Mouse (Mus musculus): ENCODE data around the gene Trim32.
A peak's percentile ranks its signal among the peaks of the same experiment; 100 is the strongest.

The Trim32 gene

DNA sequence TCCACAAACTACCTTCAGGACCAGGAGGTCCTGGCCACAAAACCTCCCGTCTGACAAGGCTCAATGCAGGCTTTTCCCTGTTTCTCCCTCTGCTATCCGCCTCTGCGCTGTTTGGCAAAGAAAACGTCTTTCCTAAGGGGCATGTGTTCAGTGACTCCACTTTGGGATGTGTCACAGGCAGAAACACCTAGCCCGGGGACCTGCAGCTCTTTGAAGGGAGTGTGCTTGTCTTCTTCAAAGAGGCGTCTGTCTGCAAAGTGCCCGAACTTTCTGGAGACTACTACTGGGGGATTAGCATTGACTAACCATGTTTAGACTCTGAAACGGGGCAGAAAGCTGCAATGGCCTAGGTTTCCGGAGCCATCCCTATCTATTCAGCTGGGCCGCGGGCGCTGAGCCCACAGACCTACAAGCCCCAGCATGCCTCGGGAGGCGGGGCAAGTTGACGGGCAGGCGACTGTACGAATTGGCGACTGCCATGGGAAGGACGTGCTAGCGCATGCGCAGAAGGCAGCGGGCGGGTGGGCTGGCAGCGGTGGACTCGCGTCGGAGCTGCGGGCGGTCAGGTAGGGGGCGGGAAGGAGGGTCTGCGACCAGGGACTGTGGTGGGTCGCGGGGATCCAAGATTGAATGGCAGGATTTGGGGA is at the start of gene Trim32:
TSS of gene Trim32 (plus strand) at position 483 of the 647 bp plus-strand sequence.
- DNase-seq (ENCODE audit: low spot score in 2 of 2) = peak; percentile 93

DNA sequence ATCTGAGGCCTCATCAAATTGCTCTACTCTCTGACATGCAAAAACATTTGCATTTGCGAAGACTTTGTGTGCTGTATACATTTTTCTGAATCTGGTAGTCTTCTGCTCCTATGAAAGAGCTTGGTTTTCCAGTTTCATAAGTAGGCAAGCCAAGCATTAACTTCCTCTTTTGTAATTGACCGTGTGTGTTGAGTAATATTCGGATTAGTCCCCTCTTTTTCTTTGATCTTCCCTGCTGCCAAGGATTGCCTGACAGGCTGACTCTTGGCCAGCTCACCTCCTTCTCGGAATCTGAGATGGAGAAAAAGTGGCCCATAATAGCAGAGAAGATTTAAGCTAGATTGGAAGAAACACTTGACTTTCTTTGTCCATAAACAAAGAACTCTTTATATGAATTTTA is 39.3 kb upstream of the Trim32 start:
- DNase-seq (ENCODE audit: low spot score in 2 of 2) = no peak

DNA sequence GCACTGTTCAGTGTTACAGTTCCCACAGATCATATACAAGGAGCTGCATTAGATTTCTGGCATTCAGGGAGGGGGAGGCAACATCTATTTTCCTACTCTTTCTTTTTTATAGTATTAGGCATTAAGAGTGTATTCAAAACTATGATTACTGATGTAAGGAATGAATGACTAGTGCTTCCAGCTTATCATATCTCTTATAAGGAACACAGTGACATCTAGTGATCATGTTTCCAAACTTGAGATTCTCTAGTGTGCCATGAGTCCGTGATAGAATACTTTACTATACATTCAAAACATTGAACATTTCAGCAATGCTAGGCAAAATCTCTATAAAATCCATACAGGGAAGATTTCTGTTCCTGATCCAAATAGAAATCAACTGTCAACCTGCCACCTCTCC is 24.5 kb upstream of the Trim32 start:
- no peak for DNase-seq (ENCODE audit: low spot score in 2 of 2)

DNA sequence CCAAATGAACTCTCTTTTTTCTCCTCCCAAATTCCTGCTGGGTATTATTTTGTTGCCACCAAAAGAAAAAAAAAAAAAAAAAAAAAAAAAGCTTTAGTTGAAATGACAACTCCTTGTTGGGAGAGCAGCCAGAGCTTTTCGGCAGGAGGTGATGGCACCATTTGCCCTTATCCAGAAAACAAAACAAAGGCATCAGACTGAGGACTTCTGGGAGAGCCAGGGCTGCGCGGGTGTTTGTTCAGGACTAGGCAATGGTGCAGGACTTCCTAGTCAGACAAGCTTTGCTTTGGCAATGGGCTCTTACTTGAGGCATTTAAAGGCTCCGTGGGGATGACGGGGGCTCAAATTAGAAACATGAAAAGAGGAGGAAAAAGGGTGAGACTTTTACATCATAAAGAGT is 17.8 kb upstream of the Trim32 start:
- DNase-seq (ENCODE audit: low spot score in 2 of 2) = no peak

DNA sequence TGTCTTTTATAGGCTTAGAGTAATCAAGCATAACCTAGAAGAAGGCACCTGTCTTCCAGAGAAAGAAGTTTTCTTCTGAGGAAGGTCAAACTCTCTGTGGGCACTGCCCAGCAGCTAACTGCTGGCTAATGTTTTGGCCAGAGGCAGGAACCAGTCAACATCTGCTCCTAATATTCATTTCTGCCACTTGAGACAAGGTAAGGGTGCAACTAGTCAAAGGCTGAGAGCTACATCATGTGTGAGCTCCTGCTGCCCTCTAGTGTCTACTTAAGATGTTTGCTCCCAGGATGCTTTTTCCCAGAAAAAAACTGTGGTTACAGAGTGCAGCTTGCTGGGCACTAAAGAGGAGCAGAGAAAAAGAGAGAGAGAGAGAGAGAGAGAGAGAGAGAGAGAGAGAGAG is 15.0 kb upstream of the Trim32 start:
- no peak for DNase-seq (ENCODE audit: low spot score in 2 of 2)

DNA sequence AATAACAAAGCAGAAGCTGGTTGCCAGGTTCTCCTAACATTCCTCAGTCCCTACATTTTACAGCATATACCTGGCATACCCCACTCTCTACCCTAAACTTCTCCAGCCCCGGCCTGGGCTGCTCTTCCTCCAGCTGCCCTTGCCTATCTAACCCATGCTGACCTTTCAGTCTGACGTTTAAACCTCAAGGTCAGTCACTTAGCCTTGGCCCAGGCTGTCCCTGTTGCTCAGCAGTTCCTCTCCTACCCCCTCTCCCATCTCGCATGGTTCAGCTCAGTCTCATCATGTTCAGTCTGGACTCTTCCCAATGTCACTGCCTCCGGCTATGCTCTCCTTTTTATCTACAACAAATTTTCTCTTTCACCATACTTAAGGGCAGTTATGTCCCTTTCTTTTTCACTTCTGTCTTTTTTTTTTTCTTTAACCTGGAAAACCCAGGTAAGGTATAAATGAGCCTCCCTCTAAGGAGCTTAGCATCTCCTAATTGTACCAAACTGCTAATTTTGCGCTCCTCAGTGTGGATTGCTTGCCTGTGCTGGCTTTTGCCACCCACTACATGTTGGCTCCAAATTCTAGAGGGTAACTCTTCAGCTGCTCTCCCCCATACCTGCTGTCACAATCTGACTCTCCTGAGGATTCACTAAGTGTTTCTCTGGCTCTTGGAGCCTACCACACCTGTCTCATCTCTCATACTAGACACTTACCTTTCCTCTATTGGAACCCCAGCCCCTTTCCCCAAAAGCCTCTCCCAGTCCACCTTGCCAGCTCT is 10.0 kb upstream of the Trim32 start:
- no peak for DNase-seq (ENCODE audit: low spot score in 2 of 2)

DNA sequence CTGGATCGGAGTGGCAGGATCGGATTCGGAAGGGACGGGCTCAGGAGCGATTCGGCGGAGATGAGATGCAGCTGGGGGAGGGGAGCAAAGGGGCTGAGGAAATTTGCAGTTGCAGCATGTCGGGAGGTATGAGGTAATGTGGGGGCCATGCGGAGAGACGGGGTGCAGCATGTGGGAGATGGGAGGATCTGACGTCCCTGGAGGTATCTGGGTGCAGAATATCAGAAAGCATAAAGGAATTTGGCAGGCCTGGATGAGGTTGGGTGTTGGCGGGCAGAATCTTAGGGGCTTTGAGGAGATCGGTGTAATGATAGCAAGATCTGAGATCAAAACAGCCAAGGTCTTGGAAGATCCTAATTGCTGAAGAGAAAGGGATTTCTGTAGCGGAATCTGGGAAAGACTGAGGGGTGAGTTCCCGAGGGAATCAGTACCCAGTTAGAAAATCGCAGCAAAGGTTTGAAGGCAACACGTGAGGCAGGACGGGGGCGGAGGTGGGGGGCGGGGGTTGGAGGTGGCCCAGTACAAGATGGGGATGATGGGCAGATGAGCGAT is 441 bp downstream of the Trim32 start:
- DNase-seq (ENCODE audit: low spot score in 2 of 2) = no peak

DNA sequence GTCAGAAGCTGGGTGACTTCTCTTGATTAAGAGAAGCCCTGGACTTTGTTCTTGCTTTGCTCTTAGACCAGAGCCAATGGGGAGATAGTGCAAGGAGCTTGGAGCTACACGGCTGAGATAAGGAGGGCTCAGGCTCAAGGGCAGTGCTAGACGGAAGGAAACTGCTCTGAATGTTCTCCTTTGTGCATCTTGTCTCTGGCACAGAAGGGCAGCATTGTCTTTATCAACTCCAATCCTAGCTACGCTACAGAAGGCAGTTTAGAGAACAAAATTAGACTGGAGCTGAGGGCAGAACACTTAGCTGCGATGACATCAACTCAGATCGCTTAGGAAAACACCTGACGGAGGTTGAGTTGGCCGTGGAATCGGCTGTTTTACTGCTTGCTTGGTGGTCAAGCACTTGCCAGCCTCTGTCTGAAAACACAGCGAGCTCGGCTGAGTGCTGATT is 2.4 kb downstream of the Trim32 start:
- no peak for DNase-seq (ENCODE audit: low spot score in 2 of 2)

DNA sequence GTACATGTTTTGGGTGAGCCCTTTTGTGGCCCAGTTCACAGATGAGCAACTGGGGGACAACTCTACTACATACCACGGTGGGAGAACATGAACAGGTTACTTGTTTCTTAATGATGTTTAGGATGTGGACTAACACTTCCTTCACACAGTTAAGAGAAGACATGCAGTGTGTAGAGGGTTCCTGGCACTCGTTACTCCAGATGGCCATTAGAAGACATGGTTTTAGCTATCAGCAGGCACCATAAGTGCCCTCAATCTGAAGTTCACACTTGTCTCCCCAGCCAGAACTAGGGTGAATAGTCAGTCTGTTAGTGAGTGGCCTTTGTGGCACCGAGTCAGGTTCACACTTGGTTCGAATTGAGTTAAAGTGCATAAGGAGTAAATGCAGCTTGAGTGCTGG is 3.3 kb downstream of the Trim32 start:
- no peak for DNase-seq (ENCODE audit: low spot score in 2 of 2)

DNA sequence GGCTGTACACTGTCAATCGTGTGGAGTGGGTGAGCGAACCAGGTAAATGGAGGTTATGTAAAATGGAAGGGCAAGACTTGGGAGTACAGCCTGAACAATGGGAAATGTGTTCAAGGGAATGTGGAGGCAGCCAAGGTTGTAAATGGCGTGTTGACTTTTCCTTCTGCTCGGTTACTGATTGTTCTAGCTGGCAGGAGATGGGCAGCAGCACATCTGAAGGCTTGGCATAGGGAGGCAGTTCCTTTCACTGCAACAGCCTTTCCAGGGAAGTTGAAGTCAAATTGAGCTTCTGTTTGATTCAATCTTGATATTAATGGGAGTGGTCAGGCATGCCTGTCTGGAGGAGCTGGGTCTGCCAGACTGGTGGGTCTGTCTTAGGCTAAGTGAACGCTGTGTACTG is 5.5 kb downstream of the Trim32 start:
- DNase-seq (ENCODE audit: low spot score in 2 of 2) = no peak

DNA sequence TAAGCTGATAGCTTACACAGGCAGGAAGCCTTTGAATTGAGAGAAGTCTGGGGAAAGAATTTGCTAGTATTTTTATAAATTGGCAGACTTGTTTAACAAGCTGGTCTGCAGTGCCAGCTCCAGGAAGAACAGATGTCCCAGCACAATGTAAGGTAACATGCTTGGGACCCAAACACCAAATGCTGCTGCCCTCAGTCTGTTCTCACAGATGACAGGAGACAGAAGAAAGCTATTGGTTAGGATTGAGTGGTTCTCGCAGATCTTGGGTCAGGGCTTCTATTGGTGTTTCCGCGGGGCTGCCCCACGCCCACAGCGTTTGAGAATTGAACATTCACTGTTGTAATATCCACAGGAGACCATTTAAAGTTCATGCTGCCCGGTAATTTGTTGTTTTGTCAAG is 6.1 kb downstream of the Trim32 start:
- no peak for DNase-seq (ENCODE audit: low spot score in 2 of 2)

DNA sequence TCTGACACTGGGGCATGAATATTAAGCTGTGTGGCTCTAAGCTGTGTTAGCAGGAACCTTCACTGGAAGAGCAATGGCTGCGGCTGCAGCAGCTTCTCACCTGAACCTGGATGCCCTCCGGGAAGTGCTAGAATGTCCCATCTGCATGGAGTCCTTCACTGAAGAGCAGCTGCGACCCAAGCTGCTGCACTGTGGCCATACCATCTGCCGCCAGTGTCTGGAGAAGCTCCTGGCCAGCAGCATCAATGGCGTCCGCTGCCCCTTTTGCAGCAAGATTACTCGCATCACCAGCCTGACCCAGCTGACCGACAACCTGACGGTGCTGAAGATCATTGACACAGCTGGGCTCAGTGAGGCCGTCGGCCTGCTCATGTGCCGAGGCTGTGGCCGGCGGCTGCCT is 8.3 kb downstream of the Trim32 start:
- DNase-seq (ENCODE audit: low spot score in 2 of 2) = no peak

DNA sequence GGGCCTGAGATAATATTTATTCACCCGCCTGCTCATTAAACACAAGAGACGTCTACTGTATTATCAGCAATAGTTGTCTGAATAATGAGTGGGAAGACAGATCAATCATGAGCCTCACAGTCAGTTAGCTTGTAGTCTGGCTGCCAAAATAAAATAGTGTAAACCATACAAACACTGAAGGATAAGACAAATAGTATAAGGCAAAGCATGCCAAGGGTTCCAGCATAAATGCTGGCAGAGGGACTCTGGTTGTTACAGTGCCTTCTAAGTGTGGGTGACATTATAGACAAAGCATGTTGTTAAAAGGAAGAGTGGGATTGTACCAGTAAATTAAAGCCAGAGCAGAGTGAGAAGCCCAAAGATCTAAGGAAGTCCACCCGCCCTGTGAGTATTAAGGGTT is 15.3 kb downstream of the Trim32 start:
- DNase-seq (ENCODE audit: low spot score in 2 of 2) = no peak

DNA sequence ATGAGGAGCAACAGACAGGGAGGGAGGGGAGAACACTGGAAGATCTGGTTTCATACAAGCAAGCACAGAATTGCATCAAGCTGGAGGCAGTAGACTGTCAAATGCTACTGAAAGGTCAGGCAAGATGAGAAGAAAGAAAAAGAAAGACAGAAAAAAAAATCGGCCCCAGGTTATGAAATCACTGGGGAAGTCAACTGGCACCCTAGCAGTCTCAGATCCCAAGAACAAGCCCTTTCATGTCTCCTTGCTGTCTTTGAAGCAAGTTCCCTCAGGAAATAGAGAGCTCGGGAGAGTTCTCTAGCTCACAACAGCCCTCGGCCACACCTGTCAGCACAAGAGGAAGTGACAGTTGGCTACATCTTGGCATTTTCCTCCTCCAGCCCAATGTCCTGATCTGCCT is 33.4 kb downstream of the Trim32 start:
- no peak for DNase-seq (ENCODE audit: low spot score in 2 of 2)

DNA sequence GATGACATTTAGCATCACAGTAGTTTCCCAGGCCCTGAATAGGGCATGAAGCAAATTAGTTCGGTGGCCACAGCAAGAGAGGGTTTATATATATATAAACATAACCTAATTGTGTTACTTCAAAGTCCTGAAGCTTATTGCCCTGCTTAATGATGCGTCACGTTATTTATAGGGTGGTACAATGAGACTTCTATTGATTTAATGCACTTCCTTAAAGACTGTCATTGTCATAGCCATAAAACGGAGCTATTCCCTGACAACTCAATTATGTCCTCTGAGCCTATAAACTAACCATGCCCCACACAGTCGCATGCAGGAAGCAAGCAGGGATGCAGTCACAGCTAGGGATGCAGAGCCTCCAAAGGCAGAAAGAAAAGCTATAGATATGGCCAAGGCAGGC is 37.8 kb downstream of the Trim32 start:
- DNase-seq (ENCODE audit: low spot score in 2 of 2) = no peak

DNA sequence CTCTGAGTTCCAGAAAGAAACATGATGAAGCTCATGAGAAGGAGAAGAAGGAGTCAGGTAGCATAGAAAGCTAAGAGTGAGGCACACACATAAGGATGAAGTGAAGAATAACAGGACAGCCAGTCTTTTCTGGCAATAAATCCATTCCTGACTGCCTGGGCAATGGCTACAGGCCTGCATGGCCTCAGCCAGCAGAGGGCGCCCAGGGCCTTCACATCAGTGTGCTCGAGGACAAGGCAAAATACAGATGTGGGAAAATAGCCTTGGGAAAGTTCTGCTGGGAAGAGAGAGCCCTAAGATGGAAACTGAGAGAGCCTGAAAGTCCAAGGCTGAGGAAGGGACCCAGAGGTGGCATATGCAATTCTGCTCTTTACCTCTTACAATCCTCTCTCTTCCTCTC is 49.9 kb downstream of the Trim32 start:
- peak in 1 of 2 experiments; percentile 1 for DNase-seq (ENCODE audit: low spot score in 2 of 2)

DNA sequence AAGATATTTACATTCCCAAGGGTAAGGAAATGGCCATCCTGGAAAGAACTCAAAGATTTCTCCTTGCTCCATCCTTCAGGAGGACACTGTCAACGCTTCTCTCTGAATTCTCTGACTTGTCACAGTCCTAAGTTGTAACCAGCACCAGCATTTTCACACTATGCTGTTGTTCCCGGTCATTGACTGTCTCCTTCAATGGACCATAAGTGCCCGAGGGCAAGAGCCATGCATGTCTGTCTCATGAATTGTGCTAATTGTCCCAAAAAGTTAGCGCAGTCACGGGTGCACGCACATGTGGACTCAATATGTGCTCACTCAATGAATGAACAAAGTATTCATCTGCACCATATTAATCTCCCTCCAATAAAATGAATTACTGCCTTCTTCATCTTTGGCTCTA is 58.4 kb downstream of the Trim32 start:
- no peak for DNase-seq (ENCODE audit: low spot score in 2 of 2)

Measured in spleen, postnatal 36 days (tissue).